Mouse (Mus musculus) kidney, adult 10 weeks (tissue): ENCODE data around the gene Cdh11. TPM values are rescaled to one million over a fixed set of nuclear protein-coding genes. Genes with fewer than 3 reads are reported as not detected.

ENCODE experiments used
- polyA plus RNA-seq: library from polyadenylated mRNA; stranded (reverse); fragments of 350-450 nt; fragmentation: Illumina TruSeq; extraction: RNeasy Lipid Tissue Mini Kit (QIAGEN cat#74804); gene quantifications from one replicate; pipeline ENCODE4 v1.2.3, GENCODE M21; 2014; ENCODE audit warnings: low read depth, low replicate concordance

Gene Cdh11
- polyA plus RNA-seq = 15.9 TPM

DNA sequence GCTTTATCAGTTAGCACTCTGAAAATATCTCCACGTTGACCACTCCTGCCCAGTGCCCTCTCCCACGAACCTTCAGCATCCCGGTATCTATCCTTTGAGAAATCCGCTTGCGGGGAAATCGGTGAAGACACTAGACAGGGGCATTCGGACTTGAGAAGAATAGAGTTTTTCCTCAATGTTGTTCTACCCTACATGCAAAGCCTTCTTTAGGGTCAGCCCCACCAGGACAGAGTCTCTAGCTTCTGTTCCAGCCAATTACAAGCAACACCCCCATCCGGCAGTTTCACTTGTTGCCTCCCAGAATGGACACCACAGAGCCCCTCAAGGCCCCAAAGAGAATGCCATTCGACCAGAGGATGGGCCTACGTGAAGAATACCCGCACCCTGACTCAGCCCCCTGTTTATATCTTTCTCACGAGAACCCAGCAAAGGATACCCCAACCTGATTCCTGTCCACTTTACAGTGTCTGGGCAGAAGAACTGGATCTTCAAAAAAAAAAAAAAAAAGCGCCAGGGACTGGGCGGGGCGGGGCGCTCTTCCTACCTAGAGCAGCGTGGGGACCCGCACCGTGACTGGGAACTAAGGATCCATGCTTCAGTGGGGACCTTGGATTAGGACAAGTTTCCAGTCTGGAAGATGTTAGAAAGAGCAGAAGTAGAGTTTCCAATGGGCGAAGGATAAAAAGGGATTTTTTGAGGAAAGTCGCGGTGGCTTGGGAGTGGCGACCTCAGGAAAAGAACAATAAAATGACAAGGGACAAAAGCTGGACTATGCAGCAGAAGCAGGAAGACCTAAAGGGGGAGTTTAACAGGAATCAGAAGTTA is at the start of gene Cdh11:
Gene Cdh11, minus strand, starts transcription at position 51 of the 825 bp plus-strand sequence.

